Mouse (Mus musculus): ENCODE results near the gene Cdx2. TPM values are rescaled to one million over a fixed set of nuclear protein-coding genes. Genes with fewer than 3 reads are reported as not detected.

The Cdx2 gene
- polyA plus RNA-seq (2017; shearing (Covaris generic)) = not detected

GRCm38 (mm10) chr5:147306638-147307397 lies at the start of gene Cdx2:
TSS of gene Cdx2 (minus strand) at chr5:147307270.
- ATAC-seq = no peak

GRCm38 (mm10) chr5:147356260-147357055 lies 49.4 kb upstream of the Cdx2 start:
- ATAC-seq = no peak

- no peak for ATAC-seq
These were observed 48.7 kb upstream of the Cdx2 start for GRCm38 (mm10) chr5:147355788-147356187.

DNA sequence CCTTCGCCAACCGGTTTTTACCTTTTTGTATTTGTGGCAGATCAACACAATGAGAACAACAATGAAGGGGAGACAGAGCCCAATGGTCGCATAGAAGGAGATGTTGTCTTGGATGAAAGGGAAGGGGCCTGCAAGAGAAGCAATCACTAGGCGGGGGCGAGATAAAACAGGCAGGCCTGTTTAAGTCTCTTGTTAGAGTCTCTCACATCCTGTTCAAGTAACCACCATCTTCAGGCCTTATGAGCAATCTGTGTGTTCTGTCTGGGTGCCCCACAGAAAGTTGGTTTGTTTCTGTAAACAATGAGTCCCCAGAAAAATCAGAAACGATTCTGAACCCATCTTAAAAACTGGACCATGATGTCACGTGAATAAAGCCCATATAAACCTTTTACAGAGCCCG lies 47.9 kb upstream of the Cdx2 start:
- no peak for ATAC-seq

GRCm38 (mm10) chr5:147354161-147354780 lies 47.2 kb upstream of the Cdx2 start:
- ATAC-seq = no peak

GRCm38 (mm10) chr5:147351931-147352330 lies 44.9 kb upstream of the Cdx2 start:
- ATAC-seq = no peak

DNA sequence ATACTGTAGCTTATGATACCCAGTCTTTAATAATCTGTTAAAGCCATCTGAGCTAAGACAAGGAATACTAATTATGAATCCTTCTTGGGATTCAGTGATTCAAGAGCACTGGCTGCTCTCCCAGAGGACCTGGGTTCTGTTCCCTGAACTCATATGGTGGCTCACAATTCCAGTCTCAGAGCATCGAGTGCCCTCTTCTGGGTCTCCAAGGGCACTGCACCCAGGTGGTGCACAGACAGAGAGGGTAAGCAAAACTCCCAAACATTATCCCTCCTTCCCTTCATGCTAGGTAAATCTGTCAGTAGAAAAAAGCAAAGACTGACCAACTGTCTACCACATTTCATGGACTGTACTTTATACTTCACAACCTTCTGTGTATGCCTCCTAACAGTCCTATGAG lies 38.9 kb upstream of the Cdx2 start:
- no peak for ATAC-seq

- no peak for ATAC-seq
These were observed 36.8 kb upstream of the Cdx2 start for GRCm38 (mm10) chr5:147343904-147344303.

DNA sequence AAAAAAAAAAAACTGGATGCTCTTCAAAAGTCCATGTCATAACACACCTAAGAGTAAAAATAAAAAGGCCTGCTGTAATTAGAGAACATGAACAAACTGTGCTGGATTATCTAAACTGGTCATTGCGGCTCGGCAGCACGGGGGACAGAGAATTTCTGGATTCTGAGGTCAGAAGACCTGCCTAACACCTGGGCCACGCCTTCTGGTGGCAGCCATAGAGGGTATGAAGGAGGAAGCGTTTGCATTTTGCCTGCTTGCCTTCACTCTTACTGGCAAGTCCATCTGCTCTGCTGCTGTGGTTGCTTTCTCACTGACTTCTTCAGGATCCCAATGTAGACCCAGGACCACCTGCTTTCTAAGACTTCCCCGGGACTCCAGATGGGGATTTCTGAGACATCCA lies 35.8 kb upstream of the Cdx2 start:
- ATAC-seq = no peak

GRCm38 (mm10) chr5:147340741-147341414 lies 33.8 kb upstream of the Cdx2 start:
- ATAC-seq = peak; percentile 68

DNA sequence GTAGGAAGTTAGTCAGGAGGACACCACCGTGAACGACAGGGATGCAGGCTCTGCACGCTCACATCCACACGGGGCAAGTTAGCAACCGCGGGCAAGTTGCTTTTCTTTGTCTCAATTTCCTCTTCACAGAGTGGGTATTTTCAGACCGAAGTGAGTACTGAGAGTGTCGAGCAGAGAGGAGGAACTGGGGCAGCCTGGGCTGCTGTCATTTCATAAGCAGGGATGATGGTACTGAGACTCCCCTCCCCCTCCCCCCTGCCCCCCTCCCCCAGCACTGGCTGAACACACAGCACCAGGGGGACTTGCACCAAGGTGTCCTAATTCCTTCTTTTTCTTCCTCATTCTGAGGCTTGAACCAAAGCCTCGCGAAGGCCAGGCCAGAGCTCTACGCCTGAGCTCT lies 32.5 kb upstream of the Cdx2 start:
- ATAC-seq = no peak

DNA sequence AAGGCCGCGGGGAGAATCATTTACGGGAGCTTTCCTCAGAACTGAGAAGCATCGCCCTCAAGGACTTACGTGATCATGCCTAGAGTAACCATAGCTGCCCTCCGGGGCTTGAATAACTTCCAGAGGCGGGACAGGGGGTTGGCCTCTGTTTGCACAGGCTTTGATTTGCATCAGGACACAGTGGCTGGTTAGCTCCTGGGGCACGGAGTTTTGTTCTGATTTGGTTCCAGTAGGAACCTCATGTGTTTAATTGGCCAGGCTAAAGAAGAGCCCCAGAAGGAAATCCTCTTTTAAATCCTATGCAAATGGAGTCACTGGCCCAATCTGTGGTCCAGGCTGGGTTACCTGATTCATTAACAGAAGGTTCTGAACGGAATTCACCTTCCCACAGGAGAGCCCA lies 31.9 kb upstream of the Cdx2 start:
- ATAC-seq = no peak

- ATAC-seq = no peak
These were observed 25.6 kb upstream of the Cdx2 start for GRCm38 (mm10) chr5:147332711-147333110.

- ATAC-seq = no peak
These were observed 24.5 kb upstream of the Cdx2 start for GRCm38 (mm10) chr5:147331547-147331946.

- no peak for ATAC-seq
These were observed 22.9 kb upstream of the Cdx2 start for GRCm38 (mm10) chr5:147329946-147330345.

- ATAC-seq = no peak
These were observed 20.6 kb upstream of the Cdx2 start for GRCm38 (mm10) chr5:147327636-147328035.

DNA sequence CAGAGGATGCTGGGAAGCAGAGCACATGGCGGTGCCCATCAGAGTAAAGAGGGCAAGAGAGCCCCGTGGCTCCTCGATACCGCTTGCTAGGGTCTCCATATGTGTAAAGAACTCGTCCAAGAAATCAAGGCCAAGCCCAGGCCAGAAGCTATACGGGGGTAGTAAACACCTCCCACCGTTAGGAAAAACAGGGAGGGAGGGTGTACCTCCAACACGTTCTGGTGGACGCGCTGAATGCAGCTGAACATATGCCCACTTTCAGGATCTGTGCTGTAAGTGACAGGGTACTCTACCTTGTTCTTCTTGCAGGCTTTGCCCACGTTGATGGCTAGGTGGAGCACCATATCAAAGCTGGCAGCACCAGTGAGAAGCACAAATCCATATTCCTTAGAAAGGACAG lies 18.9 kb upstream of the Cdx2 start:
- ATAC-seq = no peak

DNA sequence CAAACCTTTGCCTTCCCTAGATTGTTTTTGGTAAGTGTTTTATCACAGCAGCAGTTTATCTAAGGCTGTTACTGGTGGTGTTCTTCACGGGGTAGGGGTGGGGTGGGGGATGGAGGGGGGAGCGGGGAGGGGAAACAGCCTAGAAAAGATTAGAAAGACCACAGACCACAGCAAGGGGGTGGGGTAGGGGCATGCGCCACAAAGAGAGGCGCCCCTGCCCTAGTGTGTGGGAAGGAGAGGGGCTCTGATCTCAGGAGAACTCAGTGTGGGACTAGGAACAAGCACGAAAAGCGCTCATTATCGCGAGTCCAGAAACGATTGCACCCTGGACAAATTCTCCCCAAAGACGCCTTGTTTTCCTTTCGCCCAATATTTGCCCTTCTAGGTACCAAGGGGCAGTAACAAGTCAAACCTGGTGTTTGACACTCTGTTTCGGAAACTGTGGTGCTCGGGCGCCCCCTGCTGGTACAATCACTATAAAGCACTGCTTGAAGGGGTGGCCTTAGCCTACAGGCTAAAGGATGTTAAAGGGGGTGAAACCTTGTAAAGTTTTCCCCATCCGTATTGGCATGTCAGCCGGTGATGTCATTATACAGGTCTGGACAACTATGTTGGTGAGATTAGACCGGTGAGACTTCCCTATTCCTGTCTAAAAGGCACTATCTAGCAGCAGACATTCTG lies 16.3 kb upstream of the Cdx2 start:
- ATAC-seq = peak; percentile 63

- ATAC-seq = no peak
These were observed 15.1 kb upstream of the Cdx2 start, which contains the start of gene Urad for GRCm38 (mm10) chr5:147322183-147322582. TSS of gene Urad (minus strand) at chr5:147322440.

- no peak for ATAC-seq
These were observed 12.6 kb upstream of the Cdx2 start for GRCm38 (mm10) chr5:147319653-147320052.

GRCm38 (mm10) chr5:147317991-147318390 lies 10.9 kb upstream of the Cdx2 start:
- ATAC-seq = no peak

GRCm38 (mm10) chr5:147317321-147317720 lies 10.3 kb upstream of the Cdx2 start:
- no peak for ATAC-seq

Measured in activated CD4-positive, CD25-positive, alpha-beta regulatory T cell, adult 4 months (primary cell).